Mouse (Mus musculus) subcutaneous adipose tissue, adult 2 months (tissue): ENCODE results near the gene H2-Q4. TPM values are rescaled to one million over a fixed set of nuclear protein-coding genes. Genes with fewer than 3 reads are reported as not detected.

ENCODE experiments used
- polyA plus RNA-seq: library from polyadenylated mRNA; depleted of rRNA; stranded (reverse); fragments of >200 nt; gene quantifications from 2 replicates; pipeline ENCODE4 v1.2.3, GENCODE M21; 2012; ENCODE audit warnings: low replicate concordance; rRNA removed

The H2-Q4 gene
- polyA plus RNA-seq: 120 and 169 TPM in 2 replicates

DNA sequence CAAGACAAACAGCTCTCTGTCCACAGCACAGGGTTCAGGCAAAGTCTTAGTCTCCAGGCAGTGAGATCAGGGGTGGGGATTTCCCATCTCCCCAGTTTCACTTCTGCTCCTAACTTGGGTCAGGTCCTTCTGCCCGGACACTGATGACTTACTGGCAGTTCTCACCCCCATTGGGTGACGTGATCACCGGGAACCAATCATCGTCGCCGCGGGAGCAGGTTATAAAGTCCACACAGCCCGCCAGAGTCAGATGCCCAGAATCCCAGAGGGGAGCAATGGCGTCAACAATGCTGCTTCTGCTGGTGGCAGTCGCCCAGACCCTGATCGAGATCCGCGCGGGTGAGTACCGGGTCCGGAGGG is at the start of gene H2-Q4:
Gene H2-Q4, plus strand, starts transcription at position 249 of the 360 bp plus-strand sequence.

GRCm38 (mm10) chr17:35342071-35342671 is 37.2 kb upstream of the H2-Q4 start, which contains the start of gene H2-Q2:
TSS of gene H2-Q2 (plus strand) at chr17:35342242.

DNA sequence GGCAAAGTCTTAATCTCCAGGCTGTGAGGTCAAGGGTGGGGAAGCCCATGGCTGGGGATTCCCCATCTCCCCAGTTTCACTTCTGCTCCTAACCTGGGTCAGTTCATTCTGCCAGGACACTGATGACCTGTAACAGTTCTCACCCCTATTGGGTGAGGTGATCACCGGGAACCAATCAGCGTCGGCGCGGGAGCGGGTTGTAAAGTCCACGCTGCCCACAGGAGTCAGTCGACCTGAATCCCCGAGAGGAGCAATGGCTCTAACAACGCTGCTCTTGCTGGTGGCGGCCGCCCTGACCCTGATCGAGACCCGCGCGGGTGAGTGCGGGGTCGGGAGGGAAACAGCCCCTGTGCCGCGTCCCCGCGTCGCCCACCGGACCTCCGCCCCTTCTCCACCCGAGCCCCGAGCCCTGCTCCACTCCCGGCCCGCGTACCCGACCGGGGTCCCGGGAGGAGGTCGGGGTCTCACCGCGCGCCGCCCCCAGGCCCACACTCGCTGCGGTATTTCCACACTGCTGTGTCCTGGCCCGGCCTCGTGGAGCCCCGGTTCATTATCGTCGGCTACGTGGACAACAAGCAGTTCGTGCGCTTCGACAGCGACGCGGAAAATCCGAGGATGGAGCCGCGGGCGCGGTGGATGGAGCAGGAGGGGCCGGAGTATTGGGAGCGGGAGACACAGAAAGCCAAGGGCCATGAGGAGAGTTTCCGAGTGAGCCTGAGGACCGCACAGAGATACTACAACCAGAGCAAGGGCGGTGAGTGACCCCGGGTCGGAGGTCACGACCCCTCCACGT is 45.4 kb downstream of the H2-Q4 start, which contains the start of gene H2-Q6:
Gene H2-Q6, plus strand, starts transcription at position 227 of the 793 bp plus-strand sequence.

Other genes with a start within 250 kb of the H2-Q4 start
- gene Apom, start 247.6 kb upstream of the H2-Q4 start, polyA plus RNA-seq: 0.17 TPM in 1 of 2 replicates, not detected in the other
- gene Bag6, start 244.4 kb upstream of the H2-Q4 start, polyA plus RNA-seq: 178 and 246 TPM in 2 replicates
- 249 and 404 TPM in 2 replicates for gene Prrc2a, start 214.7 kb upstream of the H2-Q4 start, polyA plus RNA-seq
- 1.9 and 5.2 TPM in 2 replicates for gene Aif1, start 203.5 kb upstream of the H2-Q4 start, polyA plus RNA-seq
- 23.5 and 60.6 TPM in 2 replicates for gene Lst1, start 191.2 kb upstream of the H2-Q4 start, polyA plus RNA-seq
- 4.2 and 11.0 TPM in 2 replicates for gene Ltb, start 185.2 kb upstream of the H2-Q4 start, polyA plus RNA-seq
- 2.2 and 3.1 TPM in 2 replicates for gene Tnf, start 177.6 kb upstream of the H2-Q4 start, polyA plus RNA-seq
- gene Lta, start 174.3 kb upstream of the H2-Q4 start, polyA plus RNA-seq: 0.16 and 0.69 TPM in 2 replicates
- 0.64 and 4.9 TPM in 2 replicates for gene Gm16181, start 158.8 kb upstream of the H2-Q4 start, polyA plus RNA-seq
- gene Atp6v1g2, start 146.0 kb upstream of the H2-Q4 start, polyA plus RNA-seq: 7.5 and 9.8 TPM in 2 replicates
- gene Nfkbil1, start 143.8 kb upstream of the H2-Q4 start, polyA plus RNA-seq: 14.3 and 18.2 TPM in 2 replicates
- 285 and 496 TPM in 2 replicates for gene Ddx39b, start 137.9 kb upstream of the H2-Q4 start, polyA plus RNA-seq
- 1,137 and 2,644 TPM in 2 replicates for gene H2-D1, start 116.9 kb upstream of the H2-Q4 start, polyA plus RNA-seq
- gene H2-Q1, start 59.2 kb upstream of the H2-Q4 start, polyA plus RNA-seq: not detected in 2 replicates
- gene H2-Q2, start 37.4 kb upstream of the H2-Q4 start, polyA plus RNA-seq: 2.4 TPM in 1 of 2 replicates, not detected in the other
- 60.7 and 141 TPM in 2 replicates for gene H2-Q6, start 45.2 kb downstream of the H2-Q4 start, polyA plus RNA-seq
- 158 and 289 TPM in 2 replicates for gene H2-Q7, start 59.5 kb downstream of the H2-Q4 start, polyA plus RNA-seq
- gene H2-Q10, start 90.5 kb downstream of the H2-Q4 start, polyA plus RNA-seq: 49.0 and 72.7 TPM in 2 replicates
- not detected in 2 replicates for gene Pou5f1, start 126.4 kb downstream of the H2-Q4 start, polyA plus RNA-seq
- 10.9 and 20.8 TPM in 2 replicates for gene Tcf19, start 137.2 kb downstream of the H2-Q4 start, polyA plus RNA-seq
- gene Cchcr1, start 137.5 kb downstream of the H2-Q4 start, polyA plus RNA-seq: 6.8 and 16.7 TPM in 2 replicates
- 0.72 TPM in 1 of 2 replicates, not detected in the other for gene Psors1c2, start 153.6 kb downstream of the H2-Q4 start, polyA plus RNA-seq
- gene Cdsn, start 172.5 kb downstream of the H2-Q4 start, polyA plus RNA-seq: 40.1 and 114 TPM in 2 replicates
- gene 2300002M23Rik, start 187.8 kb downstream of the H2-Q4 start, polyA plus RNA-seq: not detected in 2 replicates
- gene Sfta2, start 221.9 kb downstream of the H2-Q4 start, polyA plus RNA-seq: not detected in 2 replicates
- 0.05 TPM in 1 of 2 replicates, not detected in the other for gene Gm9573, start 247.0 kb downstream of the H2-Q4 start, polyA plus RNA-seq